Mouse (Mus musculus) lung, adult 18-20 months (tissue): ENCODE measurements around the gene Mapk1ip1l.
"Not testable (repeated sequence)": the region's sequence is repeated elsewhere in the genome, so short reads cannot be mapped to it uniquely, and the experiment has no call there.

Experiments used
- DNase-seq, 2 experiments: peaks; one replicate each; pipeline ENCODE4 v3.0.0; 2022; ENCODE audit warnings: mixed read lengths in 2 of 2

Gene Mapk1ip1l

GRCm38 (mm10) chr14:47305933-47306332 lies 7.9 kb downstream of the Mapk1ip1l start:
- DNase-seq = no peak

- no peak for DNase-seq
Measured at GRCm38 (mm10) chr14:47307669-47308068, 9.6 kb downstream of the Mapk1ip1l start.

GRCm38 (mm10) chr14:47309061-47309460 lies 11.0 kb downstream of the Mapk1ip1l start:
- DNase-seq = no peak

GRCm38 (mm10) chr14:47310342-47311181 lies 12.5 kb downstream of the Mapk1ip1l start:
- DNase-seq = no peak

GRCm38 (mm10) chr14:47319362-47319761 lies 21.3 kb downstream of the Mapk1ip1l start:
- no peak for DNase-seq

- DNase-seq = not testable (repeated sequence)
Measured at GRCm38 (mm10) chr14:47321581-47321980, 23.5 kb downstream of the Mapk1ip1l start.

GRCm38 (mm10) chr14:47325965-47326761 lies 28.1 kb downstream of the Mapk1ip1l start:
- DNase-seq = no peak

GRCm38 (mm10) chr14:47327347-47327746 lies 29.3 kb downstream of the Mapk1ip1l start:
- DNase-seq = peak; percentile 14 to 23

- DNase-seq = no peak
Measured at GRCm38 (mm10) chr14:47331920-47332319, 33.9 kb downstream of the Mapk1ip1l start.

GRCm38 (mm10) chr14:47334819-47335218 lies 36.8 kb downstream of the Mapk1ip1l start:
- peak; percentile 58 to 67 for DNase-seq

GRCm38 (mm10) chr14:47335300-47335699 lies 37.2 kb downstream of the Mapk1ip1l start:
- no peak for DNase-seq

- DNase-seq = no peak
Measured at GRCm38 (mm10) chr14:47340231-47340925, 42.3 kb downstream of the Mapk1ip1l start.

GRCm38 (mm10) chr14:47341811-47342291 lies 43.8 kb downstream of the Mapk1ip1l start:
- no peak for DNase-seq

- no peak for DNase-seq
Measured at GRCm38 (mm10) chr14:47346715-47347114, 48.6 kb downstream of the Mapk1ip1l start.

GRCm38 (mm10) chr14:47350974-47351373 lies 52.9 kb downstream of the Mapk1ip1l start:
- DNase-seq = no peak

- no peak for DNase-seq
Measured at GRCm38 (mm10) chr14:47352272-47352671, 54.2 kb downstream of the Mapk1ip1l start.

- DNase-seq = no peak
Measured at GRCm38 (mm10) chr14:47353240-47353639, 55.2 kb downstream of the Mapk1ip1l start.

- DNase-seq = peak; percentile 75 to 83
Measured at GRCm38 (mm10) chr14:47354111-47354577, 56.1 kb downstream of the Mapk1ip1l start.

- no peak for DNase-seq
Measured at GRCm38 (mm10) chr14:47354948-47355347, 56.9 kb downstream of the Mapk1ip1l start.

- DNase-seq = no peak
Measured at GRCm38 (mm10) chr14:47356622-47357021, 58.6 kb downstream of the Mapk1ip1l start.

- no peak for DNase-seq
Measured at GRCm38 (mm10) chr14:47359610-47360009, 61.5 kb downstream of the Mapk1ip1l start.

GRCm38 (mm10) chr14:47361418-47361817 lies 63.4 kb downstream of the Mapk1ip1l start:
- no peak for DNase-seq

- peak; percentile 31 to 32 for DNase-seq
Measured at GRCm38 (mm10) chr14:47361899-47362298, 63.8 kb downstream of the Mapk1ip1l start.
